Mouse (Mus musculus): ENCODE data around the gene Fcrl6. TPM values are rescaled to one million over a fixed set of nuclear protein-coding genes. Genes with fewer than 3 reads are reported as not detected.

The Fcrl6 gene
- polyA plus RNA-seq, 1 experiment from 2014 or later: not detected

- Histone ChIP-seq H3K36me3 (ENCODE audit: control insufficient read depth, insufficient read depth, low read length) (no peaks in the 10 kb centered on the region), H3K4me3 (ENCODE audit: low read depth, low read length) (no peak overlapping the region), H3K4me2 (replicated peaks; ENCODE audit: low read depth) (no peak overlapping the region), H3K27ac (replicated peaks) (no peak overlapping the region), H3K9me3 (ENCODE audit: control insufficient read depth, low read length) (no peaks in the 10 kb centered on the region), H3K9ac (ENCODE audit: low read length) (no peak overlapping the region), H3K27me3 (ENCODE audit: control insufficient read depth, insufficient read depth, low read length) (no peaks in the 10 kb centered on the region), H3K4me1 (replicated peaks; ENCODE audit: control insufficient read depth, insufficient read depth) (no peaks in the 10 kb centered on the region)
- peak; percentile 77 for TF ChIP-seq CTCF (IDR thresholded peaks at IDR 0.05; ENCODE audit: low read depth)
- TF ChIP-seq EP300 (optimal IDR thresholded peaks at IDR 0.05): no peak
- DNase-seq (ENCODE audit: low spot score) (peak; percentile 53), ATAC-seq (ENCODE audit: low FRiP score, low TSS enrichment) (no peak)
Observed at GRCm38 (mm10) chr1:172594495-172594894, 7.9 kb downstream of the Fcrl6 start.

- Histone ChIP-seq H3K4me2 (replicated peaks; ENCODE audit: low read depth) (no peak overlapping the region), H3K27ac (replicated peaks) (no peak overlapping the region), H3K4me3 (ENCODE audit: low read depth, low read length) (no peak overlapping the region), H3K9me3 (ENCODE audit: control insufficient read depth, low read length) (no peaks in the 10 kb centered on the region), H3K27me3 (ENCODE audit: control insufficient read depth, insufficient read depth, low read length) (no peaks in the 10 kb centered on the region), H3K4me1 (replicated peaks; ENCODE audit: control insufficient read depth, insufficient read depth) (no peaks in the 10 kb centered on the region), H3K36me3 (ENCODE audit: control insufficient read depth, insufficient read depth, low read length) (no peaks in the 10 kb centered on the region), H3K9ac (ENCODE audit: low read length) (no peak overlapping the region)
- WGBS: 79% methylated on average over 2 of the region's 2 CpGs
- no peak for DNase-seq (ENCODE audit: low spot score)
- TF ChIP-seq CTCF (IDR thresholded peaks at IDR 0.05; ENCODE audit: low read depth): no peak
- no peak for TF ChIP-seq EP300 (optimal IDR thresholded peaks at IDR 0.05)
- ATAC-seq (ENCODE audit: low FRiP score, low TSS enrichment): no peak
Observed at GRCm38 (mm10) chr1:172593956-172594355, 8.4 kb downstream of the Fcrl6 start.

GRCm38 (mm10) chr1:172593321-172593720, 9.0 kb downstream of the Fcrl6 start:
- H3K36me3 ChIP-seq (ENCODE audit: control insufficient read depth, insufficient read depth, low read length): no peaks in the 10 kb centered on the region
- H3K4me2 ChIP-seq (replicated peaks; ENCODE audit: low read depth): no peak overlapping the region
- no peak overlapping the region for H3K27ac ChIP-seq (replicated peaks)
- WGBS: 63% methylated on average over 3 of the region's 3 CpGs
- H3K4me3 ChIP-seq (ENCODE audit: low read depth, low read length): no peak overlapping the region
- H3K9ac ChIP-seq (ENCODE audit: low read length): no peak overlapping the region
- H3K27me3 ChIP-seq (ENCODE audit: control insufficient read depth, insufficient read depth, low read length): no peaks in the 10 kb centered on the region
- no peak for DNase-seq (ENCODE audit: low spot score)
- no peak for ATAC-seq (ENCODE audit: low FRiP score, low TSS enrichment)
- TF ChIP-seq EP300 (optimal IDR thresholded peaks at IDR 0.05) (no peak), CTCF (IDR thresholded peaks at IDR 0.05; ENCODE audit: low read depth) (no peak)
- H3K9me3 ChIP-seq (ENCODE audit: control insufficient read depth, low read length): no peaks in the 10 kb centered on the region
- no peaks in the 10 kb centered on the region for H3K4me1 ChIP-seq (replicated peaks; ENCODE audit: control insufficient read depth, insufficient read depth)

GRCm38 (mm10) chr1:172590385-172590784, 12.0 kb downstream of the Fcrl6 start, which contains the start of gene Slamf8:
Slamf8 (minus strand) TSS chr1:172590568.
- no peaks in the 10 kb centered on the region for H3K4me1 ChIP-seq (replicated peaks; ENCODE audit: control insufficient read depth, insufficient read depth)
- no peak for DNase-seq (ENCODE audit: low spot score)
- ATAC-seq (ENCODE audit: low FRiP score, low TSS enrichment): no peak
- H3K36me3 ChIP-seq (ENCODE audit: control insufficient read depth, insufficient read depth, low read length): no peaks in the 10 kb centered on the region
- 53% methylated on average over 7 of the region's 7 CpGs for WGBS
- no peak within 1 kb of the TSS for H3K4me2 ChIP-seq (replicated peaks; ENCODE audit: low read depth)
- no peak within 1 kb of the TSS for H3K4me3 ChIP-seq (ENCODE audit: low read depth, low read length)
- no peaks in the 10 kb centered on the region for H3K27me3 ChIP-seq (ENCODE audit: control insufficient read depth, insufficient read depth, low read length)
- no peak within 1 kb of the TSS for H3K9ac ChIP-seq (ENCODE audit: low read length)
- no peaks in the 10 kb centered on the region for H3K9me3 ChIP-seq (ENCODE audit: control insufficient read depth, low read length)
- H3K27ac ChIP-seq (replicated peaks): no peak within 1 kb of the TSS
- no peak for TF ChIP-seq EP300 (optimal IDR thresholded peaks at IDR 0.05)

- ATAC-seq (ENCODE audit: low FRiP score, low TSS enrichment): no peak
Observed at GRCm38 (mm10) chr1:172585612-172586567, 16.5 kb downstream of the Fcrl6 start.

GRCm38 (mm10) chr1:172585026-172585425, 17.3 kb downstream of the Fcrl6 start:
- TF ChIP-seq EP300 (optimal IDR thresholded peaks at IDR 0.05) (no peak), CTCF (IDR thresholded peaks at IDR 0.05; ENCODE audit: low read depth) (no peak)
- no peak for ATAC-seq (ENCODE audit: low FRiP score, low TSS enrichment)

More at GRCm38 (mm10) chr1:172585612-172586567, 16.5 kb downstream of the Fcrl6 start:
- H3K9me3 ChIP-seq (ENCODE audit: control insufficient read depth, low read length): no peaks in the 10 kb centered on the region
- no peak overlapping the region for H3K27ac ChIP-seq (replicated peaks)
- H3K4me2 ChIP-seq (replicated peaks; ENCODE audit: low read depth): no peak overlapping the region
- H3K4me1 ChIP-seq (replicated peaks; ENCODE audit: control insufficient read depth, insufficient read depth): no peaks in the 10 kb centered on the region
- H3K4me3 ChIP-seq (ENCODE audit: low read depth, low read length): no peak overlapping the region
- TF ChIP-seq EP300 (optimal IDR thresholded peaks at IDR 0.05): no peak
- no peak for TF ChIP-seq CTCF (IDR thresholded peaks at IDR 0.05; ENCODE audit: low read depth)
- H3K36me3 ChIP-seq (ENCODE audit: control insufficient read depth, insufficient read depth, low read length): no peaks in the 10 kb centered on the region
- WGBS: 38% methylated on average over 26 of the region's 26 CpGs
- H3K27me3 ChIP-seq (ENCODE audit: control insufficient read depth, insufficient read depth, low read length): no peaks in the 10 kb centered on the region
- H3K9ac ChIP-seq (ENCODE audit: low read length): no peak overlapping the region
- no peak for DNase-seq (ENCODE audit: low spot score)

More at GRCm38 (mm10) chr1:172585026-172585425, 17.3 kb downstream of the Fcrl6 start:
- Histone ChIP-seq H3K36me3 (ENCODE audit: control insufficient read depth, insufficient read depth, low read length) (no peaks in the 10 kb centered on the region), H3K9me3 (ENCODE audit: control insufficient read depth, low read length) (no peaks in the 10 kb centered on the region), H3K9ac (ENCODE audit: low read length) (no peak overlapping the region), H3K27ac (replicated peaks) (no peak overlapping the region), H3K4me1 (replicated peaks; ENCODE audit: control insufficient read depth, insufficient read depth) (no peaks in the 10 kb centered on the region), H3K27me3 (ENCODE audit: control insufficient read depth, insufficient read depth, low read length) (no peaks in the 10 kb centered on the region), H3K4me3 (ENCODE audit: low read depth, low read length) (no peak overlapping the region), H3K4me2 (replicated peaks; ENCODE audit: low read depth) (no peak overlapping the region)
- DNase-seq (ENCODE audit: low spot score): no peak
- 49% methylated on average over 4 of the region's 4 CpGs for WGBS

Measured in stomach, postnatal 0 days (tissue).